Mouse (Mus musculus) G1E (cell line): ENCODE measurements around the gene Gpsm3.

Experiments used
- CTCF ChIP-seq: IDR thresholded peaks from 2 replicates; pipeline ENCODE4 v1.5.1; 2012; ENCODE audit warnings: low read depth, low read length, inconsistent platforms, mixed read lengths
- GATA1 ChIP-seq: IDR thresholded peaks from 2 replicates; pipeline ENCODE4 v1.6.1; 2012; ENCODE audit warnings: borderline replicate concordance, low read length, inconsistent platforms, mixed read lengths
- GATA2 ChIP-seq: IDR thresholded peaks from 2 replicates; pipeline ENCODE4 v1.6.1; 2012; ENCODE audit warnings: low read depth, low read length, inconsistent platforms, borderline replicate concordance
- POLR2AphosphoS5 ChIP-seq: IDR thresholded peaks from 2 replicates; pipeline ENCODE4 v1.6.1; 2012; ENCODE audit warnings: low read depth, low read length, inconsistent platforms; ENCODE audit not compliant: insufficient replicate concordance
- TAL1 ChIP-seq: conservative IDR thresholded peaks from 2 replicates; pipeline ENCODE4 v1.6.1; 2012; ENCODE audit warnings: low read depth, low read length, inconsistent platforms, mixed read lengths

GRCm38 (mm10) chr17:34562595-34562994 is 27.0 kb upstream of the Gpsm3 start:
- TF ChIP-seq CTCF: no peak
- no peak for TF ChIP-seq TAL1
- TF ChIP-seq POLR2AphosphoS5: no peak
- no peak for TF ChIP-seq GATA2
- no peak for TF ChIP-seq GATA1
